Mouse (Mus musculus): ENCODE data around the gene Slc11a1.

DNA sequence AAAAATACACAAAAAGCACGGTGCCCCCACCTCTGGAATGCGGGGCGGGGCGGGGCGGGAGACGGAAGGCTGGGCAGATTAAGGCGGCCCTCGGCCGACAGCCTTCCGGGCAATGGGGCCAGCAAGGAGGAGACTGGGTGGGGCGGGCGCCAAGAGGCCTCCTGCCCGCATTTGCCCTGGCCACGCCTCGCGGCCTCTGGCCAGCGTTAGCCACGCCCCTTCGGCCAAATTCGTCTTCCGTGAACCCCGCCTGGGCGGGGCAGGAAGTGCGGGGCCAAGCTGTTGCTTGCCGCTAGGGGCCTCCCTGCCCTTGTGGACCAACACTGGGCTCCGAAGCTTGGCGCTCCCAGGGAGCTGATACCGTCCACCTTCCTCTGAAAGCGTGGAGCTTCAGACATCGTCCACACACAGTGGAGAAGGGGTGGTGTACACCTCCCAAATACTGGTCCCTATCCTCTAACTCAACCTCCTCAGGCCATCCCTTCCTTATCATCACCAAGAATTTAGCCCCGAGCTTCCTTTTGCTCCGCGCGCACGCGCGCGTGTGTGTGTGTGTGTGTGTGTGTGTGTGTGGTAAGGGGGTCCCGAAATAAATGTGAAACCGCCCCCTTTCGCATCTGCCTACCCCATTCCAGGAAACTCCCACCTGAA is 22.4 kb downstream of the Slc11a1 start:
- TF ChIP-seq POLR2A (IDR thresholded peaks at IDR 0.05; ENCODE audit: extremely low read depth, insufficient read depth, low read length) (peak; percentile 83), CTCF (IDR thresholded peaks at IDR 0.05; ENCODE audit: low read depth, low read length) (peak; percentile 87)
